Mouse (Mus musculus): ENCODE data around the gene Minpp1. TPM values are rescaled to one million over a fixed set of nuclear protein-coding genes. Genes with fewer than 3 reads are reported as not detected.

Minpp1 gene
- total RNA-seq, 2 experiments from 2014 or later = 49.5 to 55.3 TPM

DNA sequence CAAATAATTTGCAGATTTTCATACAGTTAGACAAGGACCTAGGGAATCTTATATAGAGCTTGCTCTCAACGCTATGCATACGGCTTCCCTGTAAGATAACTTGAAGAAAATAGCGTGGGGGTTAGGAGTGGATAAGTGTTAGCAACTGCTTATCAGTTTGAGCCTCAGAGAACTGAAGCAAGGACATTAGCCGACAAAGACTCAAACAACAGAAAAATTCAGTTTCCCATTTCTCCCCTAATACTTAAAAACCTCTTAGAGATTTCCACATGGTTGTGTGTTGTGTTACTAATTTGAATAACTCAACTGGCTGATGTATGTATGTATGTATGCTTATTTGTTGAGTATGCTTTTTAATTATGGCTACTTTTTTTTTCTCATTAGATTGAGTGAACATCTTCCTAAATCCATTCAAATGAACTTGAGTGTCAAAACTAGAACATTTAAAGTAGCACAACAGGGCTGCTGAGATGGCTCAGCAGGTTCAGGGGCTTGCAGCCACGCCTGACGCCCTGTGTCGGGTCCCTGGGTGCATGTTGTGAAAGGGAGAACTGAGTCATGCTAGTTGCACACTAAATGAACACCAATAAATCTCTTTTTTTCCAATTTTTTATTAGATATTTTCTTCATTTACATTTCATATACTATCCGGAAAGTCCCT is 2.2 kb downstream of the Minpp1 start:
- peak; percentile 60 for ATAC-seq (replicated peaks; ENCODE audit: low FRiP score, poor library complexity, severe bottlenecking)

DNA sequence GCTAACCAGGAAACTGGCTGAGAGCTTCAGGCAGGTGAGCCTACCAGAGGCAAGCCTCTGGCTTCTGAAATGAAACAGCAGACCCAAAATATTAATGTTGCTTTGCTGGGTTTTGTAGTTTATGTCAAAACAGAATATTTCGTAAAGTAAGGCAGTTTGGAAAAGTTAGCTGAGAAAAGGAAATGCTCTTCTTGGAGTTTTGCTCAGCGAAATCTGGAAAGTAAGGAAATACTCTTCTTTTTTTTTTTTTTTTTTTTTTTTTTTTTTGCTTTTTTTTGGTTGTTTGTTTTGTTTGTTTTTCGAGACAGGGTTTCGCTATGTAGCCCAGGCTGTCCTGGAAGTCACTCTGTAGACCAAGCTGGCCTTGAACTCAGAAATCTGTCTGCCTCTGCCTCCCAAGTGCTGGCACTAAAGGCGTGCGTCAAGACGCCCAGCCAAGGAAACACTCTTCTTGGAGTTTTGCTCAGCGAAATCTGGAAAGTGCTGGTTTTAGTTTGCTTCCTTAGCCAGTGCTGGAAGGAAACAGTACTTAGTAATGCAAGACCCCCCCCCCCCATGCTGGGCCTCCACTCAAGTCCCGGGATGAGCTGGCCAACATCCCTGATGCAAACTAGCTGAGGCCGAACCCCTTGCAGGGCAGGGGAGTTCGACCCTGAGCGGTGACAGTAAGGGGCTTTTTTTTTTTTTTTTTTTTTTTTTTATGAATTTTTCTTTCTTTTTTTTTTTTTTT is 3.8 kb downstream of the Minpp1 start:
- ATAC-seq (replicated peaks; ENCODE audit: low FRiP score, poor library complexity, severe bottlenecking) = no peak

DNA sequence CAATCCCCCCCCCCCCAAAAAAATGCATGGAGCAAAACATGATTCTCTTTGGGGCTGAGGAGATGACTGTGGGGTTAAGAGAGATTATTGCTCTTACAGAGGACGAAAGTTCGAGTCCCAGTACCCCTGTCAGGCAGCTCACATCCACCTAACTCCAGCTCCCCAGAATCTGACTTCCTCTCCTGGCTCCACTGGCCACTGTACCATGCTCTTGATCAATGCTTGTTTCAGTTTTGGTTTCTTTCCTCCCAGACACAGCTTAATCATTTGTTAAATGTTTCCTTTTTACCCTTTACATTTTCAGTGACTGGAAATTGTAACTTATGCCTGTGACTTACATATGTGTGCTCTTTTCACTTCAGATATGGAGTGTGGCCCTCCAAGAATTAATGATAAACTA is 5.4 kb downstream of the Minpp1 start:
- no peak for ATAC-seq (replicated peaks; ENCODE audit: low FRiP score, poor library complexity, severe bottlenecking)

GRCm38 (mm10) chr19:32492339-32492738 is 6.8 kb downstream of the Minpp1 start:
- no peak for ATAC-seq (replicated peaks; ENCODE audit: low FRiP score, poor library complexity, severe bottlenecking)

- ATAC-seq (replicated peaks; ENCODE audit: low FRiP score, poor library complexity, severe bottlenecking) = no peak
Measured at GRCm38 (mm10) chr19:32492981-32493380, 7.4 kb downstream of the Minpp1 start.

- ATAC-seq (replicated peaks; ENCODE audit: low FRiP score, poor library complexity, severe bottlenecking) = no peak
Measured at GRCm38 (mm10) chr19:32493471-32493870, 7.9 kb downstream of the Minpp1 start.

GRCm38 (mm10) chr19:32494611-32495010 is 9.0 kb downstream of the Minpp1 start:
- no peak for ATAC-seq (replicated peaks; ENCODE audit: low FRiP score, poor library complexity, severe bottlenecking)

DNA sequence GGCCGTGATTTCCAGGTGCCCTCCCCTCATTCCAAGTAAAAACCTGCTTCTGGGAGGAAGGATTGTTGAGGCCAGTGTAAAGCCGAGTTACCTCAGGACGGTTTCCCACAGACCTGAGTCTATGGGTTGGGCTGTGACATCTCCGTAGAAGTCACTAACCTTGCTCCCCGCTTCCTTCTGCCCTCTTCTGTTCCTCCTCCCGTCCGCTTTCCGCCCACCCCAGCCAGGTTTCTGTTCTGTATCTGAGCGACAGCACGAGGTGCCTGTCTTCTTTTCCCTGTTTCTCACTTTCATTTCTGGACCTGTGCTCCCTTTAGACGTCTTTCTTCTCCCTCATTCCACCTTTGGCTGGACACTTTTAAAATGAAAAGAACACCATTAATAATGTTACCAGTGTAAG is 9.5 kb downstream of the Minpp1 start:
- ATAC-seq (replicated peaks; ENCODE audit: low FRiP score, poor library complexity, severe bottlenecking) = no peak

- ATAC-seq (replicated peaks; ENCODE audit: low FRiP score, poor library complexity, severe bottlenecking) = no peak
Measured at GRCm38 (mm10) chr19:32497411-32497810, 11.8 kb downstream of the Minpp1 start.

GRCm38 (mm10) chr19:32498002-32498401 is 12.4 kb downstream of the Minpp1 start:
- no peak for ATAC-seq (replicated peaks; ENCODE audit: low FRiP score, poor library complexity, severe bottlenecking)

DNA sequence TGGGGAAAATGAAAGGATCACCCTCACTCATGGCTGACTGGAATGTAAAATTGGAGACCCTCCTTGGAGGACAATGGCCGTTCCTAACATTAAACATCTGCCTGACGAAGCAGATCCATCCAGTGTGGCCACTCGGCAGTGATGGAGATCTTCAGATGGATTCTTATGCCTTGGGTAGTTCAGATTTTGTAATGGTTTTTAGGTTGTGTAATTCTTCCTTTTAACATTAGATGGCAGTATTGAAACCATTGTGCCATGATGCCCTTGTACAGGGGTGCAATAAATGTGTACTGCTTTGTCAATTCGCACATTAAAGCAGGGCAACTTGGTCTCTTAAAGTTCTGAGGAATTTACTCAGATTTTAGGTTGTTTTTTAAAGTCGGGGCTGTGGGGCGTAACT is 15.8 kb downstream of the Minpp1 start:
- ATAC-seq (replicated peaks; ENCODE audit: low FRiP score, poor library complexity, severe bottlenecking) = peak; percentile 72; the same call in 1 of the 2 replicates

- ATAC-seq (replicated peaks; ENCODE audit: low FRiP score, poor library complexity, severe bottlenecking) = no peak
Measured at GRCm38 (mm10) chr19:32506081-32506480, 20.5 kb downstream of the Minpp1 start.

DNA sequence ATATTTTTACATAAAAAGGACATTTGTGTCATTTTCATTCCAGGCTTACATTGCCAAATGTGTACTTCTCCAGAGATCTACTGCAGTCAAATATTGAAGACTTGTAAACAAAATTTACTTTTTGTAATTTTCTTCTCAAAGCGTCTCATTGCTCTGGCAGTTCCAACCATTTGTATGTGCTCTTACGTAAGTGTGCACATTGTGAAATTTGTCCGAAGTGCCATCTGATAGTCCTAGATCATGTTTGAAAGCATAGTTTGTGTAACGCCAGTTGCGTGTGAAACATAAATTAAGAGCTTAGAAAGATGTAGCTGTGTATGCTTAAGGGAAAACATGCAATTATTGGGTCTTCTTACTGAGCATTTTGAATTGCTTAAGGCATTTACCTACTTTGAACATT is 20.9 kb downstream of the Minpp1 start:
- ATAC-seq (replicated peaks; ENCODE audit: low FRiP score, poor library complexity, severe bottlenecking) = no peak

GRCm38 (mm10) chr19:32507100-32507499 is 21.5 kb downstream of the Minpp1 start:
- ATAC-seq (replicated peaks; ENCODE audit: low FRiP score, poor library complexity, severe bottlenecking) = no peak

DNA sequence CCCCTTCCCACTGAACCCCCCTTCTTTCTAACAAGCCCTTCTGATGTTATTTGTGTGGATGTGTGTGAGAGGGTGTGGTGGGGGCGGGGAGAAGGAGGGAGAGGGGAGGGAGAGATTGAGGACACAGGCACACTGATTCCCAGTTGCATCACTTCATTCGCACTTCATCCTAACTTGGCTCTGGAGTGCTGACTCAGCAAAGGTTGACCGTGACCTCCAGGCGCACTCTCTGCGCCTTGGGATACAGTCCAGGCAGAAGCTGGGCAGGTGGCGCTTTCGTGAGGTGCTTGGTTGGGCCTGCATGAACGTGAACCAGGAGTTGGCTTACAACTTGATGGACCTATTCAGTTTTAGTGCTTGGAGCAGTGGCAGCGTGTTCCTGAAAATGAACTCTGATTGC is 22.0 kb downstream of the Minpp1 start:
- ATAC-seq (replicated peaks; ENCODE audit: low FRiP score, poor library complexity, severe bottlenecking) = no peak

DNA sequence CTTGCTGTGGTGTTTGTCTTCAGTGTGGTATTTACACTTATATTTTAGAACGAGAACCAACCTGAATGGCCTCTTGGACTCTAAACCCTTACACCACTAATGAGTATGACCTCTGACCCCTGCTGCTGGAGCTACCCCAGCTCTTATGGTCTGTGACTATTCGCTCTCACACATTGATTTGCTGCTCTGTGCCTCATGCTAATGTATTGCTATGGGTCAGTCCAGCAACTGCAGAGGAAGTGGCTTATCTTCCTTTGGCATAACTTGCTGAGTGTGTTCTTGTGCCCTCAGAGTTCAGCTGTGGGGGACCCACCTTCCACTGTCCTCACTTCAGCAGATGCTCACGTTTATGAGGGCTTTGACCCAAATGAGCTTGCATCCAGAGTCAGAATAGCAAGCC is 24.7 kb downstream of the Minpp1 start:
- 0 out of 2 replicates have a peak, but pooled peaks have one; percentile 32 for ATAC-seq (replicated peaks; ENCODE audit: low FRiP score, poor library complexity, severe bottlenecking)

GRCm38 (mm10) chr19:32510962-32511361 is 25.4 kb downstream of the Minpp1 start:
- ATAC-seq (replicated peaks; ENCODE audit: low FRiP score, poor library complexity, severe bottlenecking) = peak; percentile 83

- no peak for ATAC-seq (replicated peaks; ENCODE audit: low FRiP score, poor library complexity, severe bottlenecking)
Measured at GRCm38 (mm10) chr19:32512518-32512917, 26.9 kb downstream of the Minpp1 start.

DNA sequence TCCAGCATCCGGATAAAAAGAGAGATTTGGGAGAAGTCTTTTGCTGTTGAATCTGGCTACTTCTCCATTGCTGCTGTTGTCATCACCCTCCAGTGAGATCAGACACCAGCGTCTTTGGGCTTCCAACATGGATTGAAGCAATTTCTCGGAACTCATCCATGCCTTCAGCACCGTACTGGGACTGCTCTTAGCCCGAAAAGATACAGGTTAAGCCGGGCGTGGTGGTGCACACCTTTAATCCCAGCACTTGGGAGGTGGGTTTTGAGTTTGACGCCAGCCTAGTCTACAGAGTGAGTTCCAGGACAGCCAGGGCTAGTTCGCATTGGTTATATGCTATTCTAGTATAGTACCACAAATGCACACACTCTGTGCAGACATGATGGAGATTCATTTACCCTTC is 31.0 kb downstream of the Minpp1 start:
- ATAC-seq (replicated peaks; ENCODE audit: low FRiP score, poor library complexity, severe bottlenecking) = no peak

DNA sequence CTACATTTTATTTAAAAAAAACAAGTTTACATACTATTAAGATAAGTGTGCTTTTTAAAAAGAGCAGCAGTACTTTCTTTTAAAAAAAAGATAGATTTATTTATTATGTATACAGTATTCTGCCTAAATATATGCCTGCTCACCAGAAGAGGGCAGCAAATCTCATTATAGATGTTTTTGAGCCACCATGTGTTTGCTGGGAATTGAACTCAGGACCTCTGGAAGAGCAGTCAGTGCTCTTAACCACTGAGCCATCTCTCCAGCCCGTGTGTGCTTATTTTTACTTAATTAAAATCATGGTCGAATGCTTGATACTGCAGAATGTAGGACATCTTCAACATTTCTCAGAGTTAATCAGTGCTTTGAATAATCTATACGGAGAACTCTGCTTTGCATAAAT is 35.9 kb downstream of the Minpp1 start:
- ATAC-seq (replicated peaks; ENCODE audit: low FRiP score, poor library complexity, severe bottlenecking) = 0 out of 2 replicates have a peak, but pooled peaks have one; percentile 52

DNA sequence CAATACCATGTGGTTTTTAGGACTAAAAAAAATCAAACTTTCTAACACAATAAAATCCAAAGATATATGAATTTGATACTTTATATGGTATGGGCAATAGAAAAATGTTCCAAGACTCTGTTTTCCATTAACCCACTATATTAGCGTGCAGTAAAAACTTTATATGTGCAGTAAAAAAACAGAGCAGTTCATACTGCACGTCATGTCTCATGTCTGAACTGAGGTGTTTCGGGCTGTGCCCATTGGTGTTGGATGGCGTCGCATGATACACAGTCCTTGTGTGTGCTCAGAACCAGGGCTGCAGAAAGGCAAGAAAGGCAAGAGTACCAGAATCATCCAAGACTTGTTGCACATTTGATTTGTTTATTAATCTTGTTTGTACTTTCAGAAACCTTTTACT is 36.7 kb downstream of the Minpp1 start:
- ATAC-seq (replicated peaks; ENCODE audit: low FRiP score, poor library complexity, severe bottlenecking) = no peak
